Mouse (Mus musculus) B cell, adult 2 months (primary cell): ENCODE results near the gene Wfdc12.

ENCODE experiments used
- DNase-seq, 2 experiments: peaks; one replicate each; pipeline ENCODE4 v3.0.0; 2022

Wfdc12 gene

DNA sequence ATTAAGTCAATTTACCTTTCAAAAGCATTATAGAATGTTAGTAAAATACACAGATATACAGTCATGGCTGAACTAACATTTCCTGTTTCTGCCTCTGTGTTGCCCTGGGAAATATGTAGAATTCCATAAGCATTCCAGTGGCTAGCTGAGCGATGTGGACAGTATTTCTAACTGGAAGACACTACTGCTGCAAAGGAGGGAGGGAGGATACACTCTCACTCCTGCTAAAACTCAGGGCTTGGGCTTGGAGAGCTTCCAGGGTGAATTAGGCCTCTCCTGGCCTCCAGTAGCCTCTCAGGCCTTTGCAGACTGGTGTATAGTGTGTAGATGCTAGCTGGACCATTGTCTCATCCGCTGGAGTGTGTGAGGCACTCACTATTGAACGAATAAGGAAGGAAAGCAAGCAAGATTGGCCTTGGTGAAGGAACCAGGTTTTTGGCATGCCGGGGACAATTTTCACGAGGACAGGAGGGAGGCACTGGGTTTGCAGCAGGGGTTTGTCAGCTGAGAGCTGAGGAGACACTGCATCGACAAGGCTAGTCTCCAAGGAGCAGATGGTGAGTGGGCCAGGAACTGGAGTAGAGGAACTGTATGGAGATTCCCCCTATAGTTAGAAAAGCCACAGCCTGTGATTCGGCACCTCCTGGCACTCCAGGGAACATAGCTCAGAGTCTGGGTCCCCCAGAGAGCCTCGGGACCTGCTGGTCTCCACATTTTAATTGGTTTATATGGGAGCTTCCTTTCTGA, 15.6 kb downstream of the Wfdc12 start:
- DNase-seq: no peak

DNA sequence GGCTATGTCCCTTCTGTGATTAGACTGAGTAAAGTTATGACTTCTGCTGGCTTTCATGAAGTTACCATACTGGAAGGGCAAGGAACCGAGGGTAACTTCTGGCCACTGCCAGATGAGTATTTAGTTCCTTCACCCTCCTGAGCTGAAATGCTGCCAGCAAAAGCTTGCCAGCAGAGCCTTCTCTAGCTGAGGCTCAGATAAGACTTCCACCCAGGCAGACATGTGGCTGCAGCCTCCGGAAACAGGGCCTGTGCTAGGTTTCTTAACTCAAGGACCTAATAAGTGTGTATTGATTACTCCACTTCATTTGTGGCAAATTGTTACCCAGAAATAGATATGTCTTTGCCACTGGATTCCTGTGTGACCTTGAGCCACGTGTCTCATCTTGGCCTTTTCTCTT, 17.0 kb downstream of the Wfdc12 start:
- DNase-seq: no peak

DNA sequence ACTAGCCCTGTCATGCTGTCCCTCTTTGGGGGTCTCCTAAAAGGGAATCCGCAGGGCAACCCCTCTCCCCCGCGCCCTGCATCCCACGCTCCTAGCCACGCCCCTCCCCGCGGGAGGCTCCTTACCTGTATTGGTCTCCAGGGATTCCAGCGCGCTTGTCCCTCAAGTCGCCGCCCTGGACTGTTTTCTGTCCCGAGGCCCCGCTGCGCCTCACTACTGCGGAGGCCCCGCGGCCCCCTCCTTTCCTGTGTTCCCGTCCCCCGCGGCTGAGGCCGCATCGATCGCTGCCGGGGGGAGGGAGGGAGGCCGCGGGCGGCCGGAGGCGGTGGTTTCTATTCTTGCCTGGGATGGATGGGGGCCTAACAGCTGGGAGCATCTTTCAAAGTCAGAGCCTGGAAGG, 19.5 kb downstream of the Wfdc12 start, which contains the start of gene Kcns1:
Gene Kcns1, minus strand, starts transcription at position 212 of the 400 bp plus-strand sequence.
- DNase-seq: peak in 1 of 2 experiments; percentile 27

DNA sequence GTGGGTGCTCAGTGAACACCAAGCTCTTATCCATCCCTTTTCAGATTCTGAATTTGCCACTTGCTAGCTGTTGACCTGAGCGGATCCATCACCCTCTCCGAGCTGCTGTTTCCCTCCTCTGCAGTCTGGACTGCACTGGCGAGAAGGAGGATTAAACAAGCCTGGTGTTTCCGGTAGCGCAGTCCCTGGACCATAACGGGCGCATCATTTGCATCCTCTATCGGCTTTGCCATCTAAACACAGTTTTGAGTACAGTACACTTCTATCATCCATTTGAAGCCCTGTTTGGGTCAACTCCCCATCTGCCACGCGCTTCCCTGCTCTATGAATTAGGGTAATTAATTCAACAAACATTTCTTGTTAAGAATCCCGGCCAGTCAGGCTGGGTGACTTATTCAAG, 20.1 kb downstream of the Wfdc12 start:
- DNase-seq: peak; percentile 39 to 49

DNA sequence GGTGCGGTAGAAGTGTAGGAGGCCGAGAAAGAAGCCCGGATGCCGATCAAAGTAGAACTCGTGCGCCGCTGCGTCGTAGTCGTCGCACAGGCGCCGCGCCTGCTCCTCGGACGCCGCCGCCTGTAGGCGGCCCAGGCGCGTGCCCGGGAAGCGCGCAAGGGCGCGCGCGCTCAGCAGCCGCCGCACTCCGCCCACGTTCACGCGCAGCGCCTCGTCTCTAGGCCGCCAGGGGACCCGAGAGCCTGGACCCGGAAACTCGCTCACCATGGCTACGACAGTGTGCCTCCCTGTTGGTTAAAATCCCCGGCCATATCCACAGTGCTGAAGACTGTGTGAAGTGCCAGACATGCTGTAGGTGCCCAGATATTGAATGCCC, 21.8 kb downstream of the Wfdc12 start:
- peak; percentile 53 to 55 for DNase-seq

DNA sequence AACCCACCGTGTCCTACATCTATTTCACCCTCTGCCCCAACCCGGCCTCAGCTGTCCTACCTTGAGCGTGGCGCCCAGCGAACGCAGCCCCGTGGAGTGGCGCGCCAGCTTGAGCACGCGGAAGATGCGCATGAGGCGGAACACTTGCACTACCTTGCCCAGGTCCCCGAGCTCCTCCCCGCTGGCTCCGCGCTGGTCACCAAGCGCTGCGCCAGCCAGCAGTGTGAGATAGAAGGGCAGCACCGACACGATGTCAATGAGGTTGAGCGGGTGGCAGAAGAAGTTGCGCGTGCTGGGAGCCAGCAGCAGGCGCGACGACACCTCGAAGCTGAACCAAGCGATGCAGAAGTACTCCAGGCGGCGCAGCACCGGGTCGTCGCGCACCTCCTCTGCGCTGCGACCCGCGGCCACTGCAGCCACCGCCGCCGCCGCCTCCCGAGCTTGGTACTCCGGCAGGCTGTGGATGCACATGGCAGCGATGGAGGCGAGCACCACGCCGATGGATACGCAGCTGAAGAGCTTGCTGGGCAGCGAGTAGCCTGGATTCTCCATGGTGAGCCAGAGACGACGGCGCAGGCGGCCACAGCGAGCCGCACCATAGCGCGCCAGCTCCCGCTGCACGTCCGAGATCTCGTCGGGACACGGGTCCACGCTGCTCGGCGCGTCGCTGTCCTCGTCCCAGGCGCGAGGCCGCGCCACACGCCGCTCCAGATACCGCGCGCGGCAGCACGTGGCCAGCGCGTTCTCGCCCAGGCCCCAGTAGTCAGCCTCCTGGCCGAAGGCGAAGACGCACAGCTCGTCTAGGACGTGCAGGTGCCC, 22.4 kb downstream of the Wfdc12 start:
- DNase-seq: no peak

DNA sequence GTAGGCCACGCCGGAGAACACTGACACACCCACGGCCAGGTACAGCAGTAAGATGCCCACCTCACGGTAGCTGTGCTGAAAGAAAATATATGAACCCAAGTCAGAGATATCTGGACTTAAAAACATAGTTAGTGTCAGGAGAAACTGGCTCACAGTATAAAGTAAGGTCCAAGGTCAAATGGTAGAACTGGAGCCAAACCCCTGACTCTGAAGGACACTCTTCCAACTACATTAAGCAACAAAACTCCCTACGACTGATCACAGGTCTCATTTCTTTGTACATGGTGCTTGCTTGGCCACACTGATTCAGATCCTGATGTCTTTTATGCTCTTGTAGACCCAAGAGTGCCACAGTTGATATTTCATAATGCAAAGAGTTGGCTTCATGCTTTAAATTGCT, 25.5 kb downstream of the Wfdc12 start:
- DNase-seq: no peak

DNA sequence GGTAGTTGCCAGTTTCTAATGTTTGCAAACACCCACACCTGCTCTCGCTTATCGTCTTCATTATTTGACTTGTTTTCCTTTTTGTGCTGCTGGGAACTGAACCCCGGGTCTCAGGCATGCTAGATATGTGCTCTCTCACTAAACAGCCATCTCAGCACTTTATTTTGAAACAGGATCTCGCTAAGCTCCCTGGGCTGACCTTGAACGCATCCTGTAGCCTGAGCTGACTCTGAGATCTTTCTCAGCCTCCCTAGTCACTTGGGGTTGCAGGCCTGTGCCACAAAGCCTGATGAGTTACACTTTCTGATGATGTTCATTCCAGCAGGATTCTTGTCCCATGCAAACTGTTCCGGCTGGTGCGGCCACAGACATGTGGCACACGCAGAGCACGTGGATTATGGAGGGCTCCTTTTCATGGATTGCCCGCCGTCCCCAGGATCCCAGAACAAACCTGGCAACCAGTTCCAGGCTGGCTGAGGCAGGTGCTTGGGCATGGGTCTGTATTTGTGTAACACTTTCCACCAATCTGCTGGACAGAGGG, 28.8 kb downstream of the Wfdc12 start:
- DNase-seq: no peak

DNA sequence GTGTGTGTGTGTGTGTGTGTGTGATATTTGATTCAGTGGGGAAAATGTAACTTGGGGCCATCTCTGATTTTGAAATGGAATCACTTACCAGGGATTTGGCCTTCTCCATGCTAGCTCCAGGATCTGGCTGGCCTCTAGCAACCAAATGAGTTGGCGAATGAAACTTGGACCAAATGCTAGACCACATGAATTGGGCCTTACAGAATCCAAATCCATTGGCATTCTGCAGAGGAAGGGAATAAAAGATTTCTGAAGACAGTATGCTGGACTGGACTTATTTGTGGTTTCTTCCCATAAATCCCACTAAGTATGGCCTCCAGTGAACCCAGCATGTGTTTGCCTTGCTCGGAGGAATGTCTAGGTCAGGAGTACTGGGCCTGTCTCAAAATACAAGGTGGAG, 31.6 kb downstream of the Wfdc12 start:
- DNase-seq: no peak

DNA sequence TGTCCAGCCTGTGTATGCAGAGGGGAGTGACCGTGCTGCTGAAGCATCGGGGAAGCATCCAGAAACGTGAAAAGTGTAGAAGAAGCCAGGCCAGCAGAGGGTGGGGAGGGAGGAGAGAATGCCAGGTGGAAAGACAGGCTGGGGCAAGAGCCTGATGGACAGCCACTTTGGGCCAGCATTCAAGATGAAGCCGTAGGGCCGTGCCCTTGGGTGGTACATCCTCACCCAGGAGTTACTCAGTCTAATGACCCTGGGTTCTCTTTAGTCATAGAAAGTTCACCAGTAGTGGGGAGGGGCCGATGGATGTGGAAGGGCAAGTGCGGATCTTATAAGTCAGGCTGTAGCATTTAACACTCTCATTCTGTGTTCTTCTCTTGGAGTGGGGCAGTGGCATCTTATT, 34.2 kb downstream of the Wfdc12 start:
- DNase-seq: no peak

DNA sequence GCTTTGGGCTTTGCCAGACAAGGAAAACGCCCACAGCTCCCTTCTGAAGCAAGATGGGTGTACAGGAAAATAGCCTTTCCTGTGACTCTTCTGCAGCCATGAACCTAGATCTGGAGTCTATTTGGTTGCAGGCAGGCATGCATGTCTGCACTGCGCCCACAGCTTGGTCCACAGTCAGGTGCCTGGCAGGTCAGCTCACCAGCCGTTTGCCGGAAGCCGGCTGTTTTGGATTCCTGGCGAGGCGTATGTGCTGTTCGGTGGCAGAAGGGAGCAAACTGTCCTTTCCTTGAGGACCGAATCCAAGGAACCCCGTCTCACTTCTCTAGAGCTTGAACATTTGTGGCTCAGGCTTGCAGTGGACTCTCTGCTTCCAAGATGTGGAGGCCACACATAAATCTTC, 36.4 kb downstream of the Wfdc12 start:
- no peak for DNase-seq

DNA sequence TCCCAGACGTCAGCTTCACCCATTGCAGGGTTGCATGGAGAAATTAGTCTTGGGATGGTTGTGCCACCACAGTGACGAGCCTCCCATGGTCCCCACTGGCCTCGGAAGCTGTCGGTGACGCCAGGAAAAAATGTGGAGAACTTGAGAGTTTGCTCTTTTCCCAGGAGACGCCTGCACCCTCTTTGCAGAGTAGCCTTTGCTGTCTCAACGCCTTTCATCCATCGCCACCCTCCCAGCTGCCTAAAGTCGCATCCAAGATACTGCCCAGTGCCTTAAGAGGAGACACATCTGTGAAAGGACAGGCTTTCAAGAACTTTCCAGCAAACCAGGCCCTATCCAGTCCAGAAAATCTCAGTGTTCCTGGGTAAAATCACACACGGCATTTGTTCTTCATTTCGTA, 38.1 kb downstream of the Wfdc12 start:
- no peak for DNase-seq

DNA sequence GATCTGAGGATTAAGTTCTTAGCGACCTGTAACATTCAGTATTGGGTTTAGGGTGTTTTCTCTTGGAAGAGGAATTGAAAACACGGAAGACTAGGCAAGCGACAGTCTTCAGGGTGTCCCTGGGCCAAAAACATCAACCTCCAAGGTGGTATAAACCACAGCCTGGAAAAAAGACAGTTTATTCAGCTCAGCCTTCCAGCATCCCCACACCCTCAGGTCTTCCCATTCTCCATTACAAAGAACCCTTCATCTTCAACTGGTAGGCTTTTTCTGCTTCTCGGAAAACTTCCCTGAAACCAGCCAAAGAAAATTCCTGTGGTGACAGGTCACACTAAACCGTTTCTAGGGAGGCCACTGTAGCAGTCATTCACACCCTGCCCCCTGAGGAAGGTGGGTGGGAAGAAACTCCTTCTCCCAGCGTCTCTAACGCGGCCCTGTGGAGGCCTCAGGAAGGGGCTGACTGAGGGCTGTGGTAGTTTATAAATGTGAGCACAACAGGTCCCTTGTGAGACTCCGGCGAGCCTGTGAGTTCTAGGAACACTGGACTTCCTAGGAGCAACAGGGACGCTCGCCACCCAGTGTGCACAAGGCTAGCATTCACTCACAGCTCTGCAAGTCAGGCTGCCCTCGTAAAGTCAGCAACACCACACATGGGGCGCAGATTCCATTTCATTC, 40.2 kb downstream of the Wfdc12 start:
- no peak for DNase-seq

DNA sequence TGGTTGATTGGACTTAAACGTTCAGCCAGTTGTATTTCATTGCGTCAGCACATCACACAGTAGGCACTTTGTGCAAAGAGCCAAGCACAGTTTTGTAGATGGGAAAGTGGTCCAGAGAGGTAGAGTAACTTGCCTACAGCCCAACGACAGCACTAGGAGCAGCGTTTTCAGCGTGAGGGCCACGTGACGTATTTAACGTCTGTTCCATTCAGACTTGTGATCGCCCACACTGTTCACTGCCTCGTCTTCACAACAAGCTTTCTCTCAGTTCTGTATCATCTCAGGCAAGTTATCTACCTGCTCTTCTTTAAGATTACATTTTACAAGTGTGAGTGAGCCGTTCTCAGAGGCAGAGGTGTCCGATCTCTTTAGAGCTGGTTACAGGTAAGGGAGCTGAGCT, 43.9 kb downstream of the Wfdc12 start:
- no peak for DNase-seq

DNA sequence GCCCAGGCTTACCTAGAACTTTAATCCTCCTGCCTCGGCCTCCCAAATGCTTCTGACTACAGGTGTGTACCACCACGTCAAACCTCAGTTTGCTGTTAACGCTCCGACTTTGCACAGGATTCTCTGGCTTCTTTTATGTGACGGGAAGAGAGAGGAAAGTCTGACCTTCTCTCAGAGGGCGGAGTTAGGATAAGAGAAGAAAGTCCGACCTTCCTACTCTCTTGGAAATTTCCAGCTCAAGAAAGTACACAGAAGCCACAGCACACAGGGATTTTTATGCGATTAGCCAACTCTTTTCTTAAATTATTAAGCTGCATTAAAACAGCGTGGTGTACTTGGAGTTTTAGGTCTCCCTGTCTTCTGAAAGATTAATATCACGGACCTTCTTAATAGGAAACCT, 45.9 kb downstream of the Wfdc12 start:
- no peak for DNase-seq

DNA sequence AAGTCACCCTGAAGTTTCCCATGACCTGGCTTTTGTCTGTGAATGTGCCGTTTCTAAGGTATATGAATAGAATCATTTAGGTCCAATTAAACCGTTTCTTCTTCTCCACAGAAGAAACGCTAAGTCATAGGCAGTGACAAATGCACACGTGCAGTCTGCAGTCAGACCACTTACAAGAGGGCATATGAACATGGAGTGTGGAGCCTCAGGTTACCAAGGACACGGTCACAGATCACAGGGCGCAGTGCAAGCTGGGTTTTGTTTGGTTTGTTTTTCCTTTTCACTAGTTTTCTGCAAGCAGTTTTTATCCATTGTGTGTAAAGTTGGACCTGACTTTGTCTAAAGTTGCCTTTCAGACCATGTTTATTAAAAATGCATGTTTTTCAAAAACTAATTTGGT, 46.4 kb downstream of the Wfdc12 start:
- DNase-seq: no peak

DNA sequence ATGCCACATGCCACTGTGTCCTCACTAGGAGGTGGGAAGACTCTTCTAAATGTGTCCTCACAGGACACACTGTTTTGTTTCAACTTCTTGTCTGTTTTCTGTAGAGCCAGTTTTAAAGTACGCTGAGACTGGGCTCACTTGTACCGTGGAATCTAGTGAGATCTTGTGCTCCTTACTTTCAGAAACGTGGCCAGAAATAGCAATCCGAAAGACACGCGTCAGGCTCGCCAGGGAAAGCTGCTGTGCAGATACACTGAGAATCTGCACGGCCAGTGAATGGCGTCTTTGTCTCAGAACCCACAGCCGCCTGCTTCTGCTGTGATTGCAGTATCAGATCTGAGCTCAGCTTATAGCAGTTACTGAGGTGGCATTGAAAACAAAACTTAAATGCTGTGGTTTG, 48.4 kb downstream of the Wfdc12 start:
- DNase-seq: no peak
